Mouse (Mus musculus): ENCODE measurements at regions not wholly inside any gene's neighbourhood (a gene's known extent, or its start where the extent isn't known, plus 50 kb on each side); places are given as distances from the start of the nearest gene placed in this dataset.
A peak's percentile ranks its signal among the peaks of the same experiment; 100 is the strongest.
"Not testable (repeated sequence)": the region's sequence is repeated elsewhere in the genome, so short reads cannot be mapped to it uniquely, and the experiment has no call there.

DNA sequence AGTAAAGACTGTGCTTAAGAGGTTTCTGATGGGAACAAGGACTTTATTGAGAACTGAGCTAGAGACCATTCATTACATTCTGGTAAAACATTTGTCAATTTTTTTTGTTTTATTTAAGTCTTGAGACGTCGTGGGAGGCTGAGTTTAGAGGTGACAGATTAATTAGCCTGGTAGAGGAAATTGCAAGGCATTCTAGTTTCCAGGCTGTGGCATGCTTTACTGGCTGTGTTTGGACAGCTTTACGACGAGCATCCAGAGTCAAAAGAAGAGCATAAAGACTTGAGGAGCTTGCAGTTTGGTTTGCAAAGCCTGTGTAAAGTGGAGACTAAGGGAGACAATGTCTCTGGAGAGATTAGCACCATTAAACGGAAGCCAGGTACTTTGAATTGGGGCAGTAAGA is 154.0 kb upstream of the Got2 start:
- H3K4me3 ChIP-seq = no peak overlapping the region
- no peak overlapping the region for H3K27ac ChIP-seq
- no peaks in the 10 kb centered on the region for H3K27me3 ChIP-seq
- WGBS = 53% methylated on average over 5 of the region's 5 CpGs
- no peak for ATAC-seq (ENCODE audit: low FRiP score)
- no peaks in the 10 kb centered on the region for H3K4me1 ChIP-seq
- H3K4me2 ChIP-seq (replicated peaks) = no peak overlapping the region
- no peaks in the 10 kb centered on the region for H3K9me3 ChIP-seq (replicated peaks)
- H3K36me3 ChIP-seq = no peaks in the 10 kb centered on the region
- no peak overlapping the region for H3K9ac ChIP-seq

DNA sequence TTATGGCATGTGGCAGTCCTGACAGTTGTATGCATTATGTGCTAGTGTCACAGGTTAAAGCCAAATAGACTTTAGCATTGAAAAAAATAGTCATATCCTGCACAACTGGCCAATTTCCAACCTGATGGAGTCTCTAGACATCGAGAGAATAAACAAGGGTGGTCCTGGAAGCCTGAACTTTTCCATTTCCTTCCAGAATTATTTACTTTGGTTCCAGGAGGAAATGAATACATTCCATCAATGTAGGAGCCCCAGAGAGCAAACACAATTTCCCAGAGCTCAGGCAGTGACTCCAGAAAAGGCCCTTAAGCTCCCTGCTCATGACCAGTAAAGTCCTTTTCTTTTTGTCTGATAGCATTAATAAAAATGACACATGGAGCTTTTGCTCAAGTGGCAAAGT is 151.9 kb upstream of the Got2 start:
- Histone ChIP-seq H3K27me3 (no peaks in the 10 kb centered on the region), H3K4me1 (no peaks in the 10 kb centered on the region), H3K4me2 (replicated peaks) (no peak overlapping the region), H3K27ac (no peak overlapping the region), H3K36me3 (no peaks in the 10 kb centered on the region), H3K9ac (no peak overlapping the region), H3K4me3 (no peak overlapping the region), H3K9me3 (replicated peaks) (no peaks in the 10 kb centered on the region)
- WGBS = 61% methylated on average over 1 of the region's 1 CpGs
- no peak for ATAC-seq (ENCODE audit: low FRiP score)

- 85% methylated on average over 3 of the region's 3 CpGs for WGBS
- H3K27ac ChIP-seq; H3K4me2 ChIP-seq (replicated peaks); H3K4me3 ChIP-seq; H3K9ac ChIP-seq; H3K9me3 ChIP-seq (replicated peaks); H3K4me1 ChIP-seq; H3K36me3 ChIP-seq; ATAC-seq (ENCODE audit: low FRiP score); H3K27me3 ChIP-seq: not testable (repeated sequence)
Observed at GRCm38 (mm10) chr8:96018742-96019141, 130.4 kb upstream of the Got2 start.

DNA sequence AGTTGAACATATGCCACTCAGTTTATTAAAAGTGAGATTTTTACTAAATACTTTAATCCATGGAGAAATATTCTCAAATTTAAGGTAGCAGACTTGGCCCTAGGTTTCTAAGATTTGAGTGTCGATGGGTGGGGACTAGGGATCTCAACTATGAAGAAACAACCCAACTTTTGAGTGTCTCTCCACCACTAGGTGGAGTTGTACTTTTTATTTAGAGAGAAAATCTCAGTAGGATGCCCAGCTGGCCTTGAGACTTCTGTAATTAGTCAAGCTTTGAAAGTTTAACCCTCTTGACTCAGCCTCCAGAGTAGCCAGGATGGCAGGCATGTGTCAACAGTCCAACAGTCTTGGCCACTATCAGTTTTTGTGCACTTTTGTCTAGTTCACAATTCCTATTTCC is 123.7 kb upstream of the Got2 start:
- Histone ChIP-seq H3K27me3 (no peaks in the 10 kb centered on the region), H3K4me1 (no peaks in the 10 kb centered on the region), H3K9me3 (replicated peaks) (no peaks in the 10 kb centered on the region), H3K36me3 (no peaks in the 10 kb centered on the region), H3K27ac (no peak overlapping the region), H3K9ac (no peak overlapping the region), H3K4me3 (no peak overlapping the region), H3K4me2 (replicated peaks) (no peak overlapping the region)
- 88% methylated on average over 1 of the region's 1 CpGs for WGBS
- ATAC-seq (ENCODE audit: low FRiP score) = no peak

- ATAC-seq (ENCODE audit: low FRiP score) = no peak
- no peak overlapping the region for H3K9ac ChIP-seq
- 76% methylated on average over 8 of the region's 8 CpGs for WGBS
- 0 out of 2 replicates have a peak, but pooled peaks cover 4% of the 10 kb centered on the region for H3K27me3 ChIP-seq
- H3K27ac ChIP-seq = no peak overlapping the region
- H3K9me3 ChIP-seq (replicated peaks) = no peaks in the 10 kb centered on the region
- H3K4me3 ChIP-seq = no peak overlapping the region
- H3K4me2 ChIP-seq (replicated peaks) = no peak overlapping the region
- no peaks in the 10 kb centered on the region for H3K36me3 ChIP-seq
- H3K4me1 ChIP-seq = peaks cover 3% of the 10 kb centered on the region; the same call in 1 of the 2 replicates
Observed at GRCm38 (mm10) chr8:95991826-95992463, 103.6 kb upstream of the Got2 start.

GRCm38 (mm10) chr8:95988616-95989380 is 100.5 kb upstream of the Got2 start:
- H3K9me3 ChIP-seq (replicated peaks) = no peaks in the 10 kb centered on the region
- no peak for ATAC-seq (ENCODE audit: low FRiP score)
- peaks cover 9% of the 10 kb centered on the region; the same call in 1 of the 2 replicates for H3K4me1 ChIP-seq
- no peak overlapping the region for H3K9ac ChIP-seq
- no peaks in the 10 kb centered on the region for H3K36me3 ChIP-seq
- 0 out of 2 replicates have a peak, but pooled peaks cover 4% of the 10 kb centered on the region for H3K27me3 ChIP-seq
- no peak overlapping the region for H3K4me2 ChIP-seq (replicated peaks)
- H3K27ac ChIP-seq = no peak overlapping the region
- 90% methylated on average over 4 of the region's 4 CpGs for WGBS
- no peak overlapping the region for H3K4me3 ChIP-seq

DNA sequence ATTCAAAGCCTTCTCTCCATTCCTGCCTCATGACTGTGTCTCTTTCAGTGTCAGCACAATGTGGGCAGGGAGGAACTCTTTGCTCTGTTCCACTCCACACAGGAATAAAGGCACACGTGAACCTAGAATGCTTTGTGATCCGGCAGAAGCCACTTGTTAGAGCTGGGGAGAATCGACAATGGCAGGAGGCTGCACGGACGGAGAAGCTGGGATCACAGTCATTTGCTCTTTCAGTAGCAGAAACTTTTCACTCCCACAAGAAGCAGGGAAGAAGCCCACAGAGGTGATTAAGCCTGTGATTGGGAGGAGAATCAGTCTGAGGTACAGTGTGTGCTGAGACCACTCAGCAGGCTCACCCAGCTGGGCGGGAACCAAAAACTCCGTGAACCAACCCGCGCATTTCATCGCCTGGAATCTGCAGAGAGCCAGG is 98.7 kb upstream of the Got2 start:
- Histone ChIP-seq H3K4me3 (peak overlapping the region; percentile 16; the same call in 1 of the 2 replicates), H3K9ac (no peak overlapping the region), H3K4me1 (peaks cover 9% of the 10 kb centered on the region; the same call in 1 of the 2 replicates), H3K27ac (no peak overlapping the region), H3K4me2 (replicated peaks) (peak overlapping the region; percentile 42), H3K36me3 (no peaks in the 10 kb centered on the region), H3K27me3 (0 out of 2 replicates have a peak, but pooled peaks cover 4% of the 10 kb centered on the region), H3K9me3 (replicated peaks) (no peaks in the 10 kb centered on the region)
- no peak for ATAC-seq (ENCODE audit: low FRiP score)
- 8% methylated on average over 10 of the region's 10 CpGs for WGBS

DNA sequence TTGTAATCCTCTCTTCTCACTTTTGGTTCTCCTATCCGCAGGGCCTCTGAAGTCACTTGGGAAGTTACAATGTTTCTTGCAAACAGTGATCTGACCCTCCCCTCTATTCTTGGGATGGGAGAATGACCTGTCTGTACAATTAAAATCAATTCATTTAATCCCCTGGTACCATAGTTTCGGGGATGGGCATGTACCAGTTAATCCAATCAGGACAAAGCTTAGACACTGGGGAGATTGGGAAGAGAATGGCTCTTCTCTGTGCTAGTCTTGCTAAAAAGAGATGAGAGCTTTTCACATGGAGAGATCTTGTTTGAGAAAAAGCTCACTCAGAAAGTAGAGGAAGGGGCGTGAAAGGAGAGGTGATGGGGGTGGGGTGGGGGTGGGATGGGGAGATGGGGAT is 98.1 kb upstream of the Got2 start:
- Histone ChIP-seq H3K27me3 (0 out of 2 replicates have a peak, but pooled peaks cover 4% of the 10 kb centered on the region), H3K27ac (no peak overlapping the region), H3K36me3 (no peaks in the 10 kb centered on the region), H3K4me1 (peaks cover 9% of the 10 kb centered on the region; the same call in 1 of the 2 replicates), H3K9me3 (replicated peaks) (no peaks in the 10 kb centered on the region), H3K4me3 (no peak overlapping the region), H3K4me2 (replicated peaks) (peak overlapping the region; percentile 42; the same call in 1 of the 2 replicates), H3K9ac (no peak overlapping the region)
- WGBS = 72% methylated on average over 3 of the region's 3 CpGs
- ATAC-seq (ENCODE audit: low FRiP score) = no peak

GRCm38 (mm10) chr8:95983690-95984089 is 95.3 kb upstream of the Got2 start:
- no peak for ATAC-seq (ENCODE audit: low FRiP score)
- Histone ChIP-seq H3K4me1 (peaks cover 9% of the 10 kb centered on the region; the same call in 1 of the 2 replicates), H3K36me3 (no peaks in the 10 kb centered on the region), H3K4me3 (no peak overlapping the region), H3K27ac (no peak overlapping the region), H3K9me3 (replicated peaks) (no peaks in the 10 kb centered on the region), H3K9ac (no peak overlapping the region), H3K27me3 (0 out of 2 replicates have a peak, but pooled peaks cover 4% of the 10 kb centered on the region), H3K4me2 (replicated peaks) (no peak overlapping the region)
- 62% methylated on average over 2 of the region's 2 CpGs for WGBS

DNA sequence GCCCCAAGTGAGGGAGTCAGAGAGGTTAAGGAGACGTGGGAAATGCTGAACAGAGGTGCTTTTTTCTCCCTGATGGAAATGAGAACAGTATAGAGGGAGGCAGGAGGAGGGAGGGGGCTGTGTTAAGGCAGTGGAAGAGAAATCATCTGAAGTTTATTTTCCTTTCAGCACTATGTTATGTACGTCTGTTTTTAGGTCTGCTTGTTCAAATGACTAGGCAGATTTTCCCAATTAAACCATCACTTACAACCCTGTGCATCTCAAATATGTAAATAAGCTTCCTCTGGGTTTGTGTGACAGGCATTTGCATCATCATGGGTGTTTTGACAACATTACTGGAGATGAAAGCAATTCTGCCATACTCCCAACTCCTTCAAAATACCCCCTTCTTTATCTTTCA is 92.1 kb upstream of the Got2 start:
- H3K4me1 ChIP-seq = no peaks in the 10 kb centered on the region
- no peaks in the 10 kb centered on the region for H3K36me3 ChIP-seq
- H3K27me3 ChIP-seq = no peaks in the 10 kb centered on the region
- H3K4me3 ChIP-seq = no peak overlapping the region
- H3K9ac ChIP-seq = no peak overlapping the region
- WGBS = 31% methylated on average over 2 of the region's 2 CpGs
- no peak overlapping the region for H3K4me2 ChIP-seq (replicated peaks)
- ATAC-seq (ENCODE audit: low FRiP score) = no peak
- H3K27ac ChIP-seq = no peak overlapping the region
- no peaks in the 10 kb centered on the region for H3K9me3 ChIP-seq (replicated peaks)

DNA sequence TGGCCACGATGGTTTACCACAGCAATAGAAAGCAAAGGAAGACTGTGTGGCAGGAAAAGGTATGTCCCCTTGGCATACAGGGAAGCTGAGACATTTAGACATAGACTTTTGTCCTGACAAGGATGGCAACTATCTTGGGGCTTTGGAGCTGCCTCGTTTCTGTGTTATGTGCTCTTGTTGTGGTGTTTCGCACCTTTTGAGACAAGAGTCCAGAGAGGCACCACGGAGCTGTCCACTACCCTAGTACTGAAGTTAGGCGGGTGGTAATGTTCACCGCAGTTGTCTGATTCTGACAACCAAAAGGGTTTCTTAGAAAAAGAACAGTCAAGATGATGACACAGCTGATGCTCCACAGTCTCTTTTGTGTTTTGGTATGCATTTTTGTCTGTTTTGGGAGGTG is 90.9 kb upstream of the Got2 start:
- Histone ChIP-seq H3K27ac (no peak overlapping the region), H3K9me3 (replicated peaks) (no peaks in the 10 kb centered on the region), H3K9ac (no peak overlapping the region), H3K4me3 (no peak overlapping the region), H3K27me3 (no peaks in the 10 kb centered on the region), H3K4me2 (replicated peaks) (no peak overlapping the region), H3K36me3 (no peaks in the 10 kb centered on the region), H3K4me1 (no peaks in the 10 kb centered on the region)
- no peak for ATAC-seq (ENCODE audit: low FRiP score)
- 59% methylated on average over 6 of the region's 6 CpGs for whole genome bisulfite sequencing

DNA sequence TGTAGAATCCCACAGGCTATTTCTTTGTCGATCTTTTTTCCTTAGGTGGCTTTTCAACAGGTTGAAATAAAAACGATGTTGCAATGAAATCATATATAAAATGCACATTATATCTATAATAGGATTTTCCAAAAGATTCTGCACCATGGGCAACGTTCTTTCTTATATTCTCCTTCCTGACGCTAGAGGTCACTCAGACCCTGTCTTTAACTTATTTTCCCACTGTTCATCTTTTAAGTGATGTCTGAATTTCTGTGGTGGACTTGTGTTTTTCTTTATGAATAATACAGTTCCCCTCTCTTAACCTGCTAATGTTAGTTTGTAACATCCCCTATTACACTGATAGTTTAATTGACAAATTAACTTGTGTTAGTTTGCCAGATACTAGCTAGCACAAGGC is 86.5 kb upstream of the Got2 start:
- Histone ChIP-seq H3K4me1 (no peaks in the 10 kb centered on the region), H3K36me3 (no peaks in the 10 kb centered on the region), H3K4me3 (no peak overlapping the region), H3K27ac (no peak overlapping the region), H3K9me3 (replicated peaks) (no peaks in the 10 kb centered on the region), H3K9ac (no peak overlapping the region), H3K27me3 (no peaks in the 10 kb centered on the region), H3K4me2 (replicated peaks) (no peak overlapping the region)
- WGBS = 24% methylated on average over 4 of the region's 4 CpGs
- ATAC-seq (ENCODE audit: low FRiP score) = no peak

DNA sequence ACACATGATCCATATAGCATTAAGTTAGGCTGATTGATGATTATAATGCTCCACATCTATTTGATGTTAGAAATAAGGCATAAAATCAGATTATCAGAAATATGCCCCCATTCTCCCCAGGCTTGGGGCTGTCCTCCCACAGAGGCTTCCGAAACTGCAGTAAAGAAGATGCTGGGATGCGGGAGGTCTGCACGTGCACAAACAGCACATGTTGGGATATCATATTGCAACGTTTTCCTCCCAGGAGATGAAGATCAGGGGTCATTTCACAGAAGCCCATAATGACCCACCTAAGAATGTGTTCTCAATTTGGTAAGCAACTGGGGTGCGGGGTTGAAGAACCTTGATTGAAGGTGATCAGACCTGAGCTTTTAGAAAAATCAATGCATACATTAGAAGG is 85.9 kb upstream of the Got2 start:
- Histone ChIP-seq H3K9ac (no peak overlapping the region), H3K4me2 (replicated peaks) (no peak overlapping the region)
- WGBS = 53% methylated on average over 5 of the region's 5 CpGs

More for the DNA sequence above, 85.9 kb upstream of the Got2 start:
- H3K27me3 ChIP-seq = no peaks in the 10 kb centered on the region
- ATAC-seq (ENCODE audit: low FRiP score) = no peak
- no peaks in the 10 kb centered on the region for H3K4me1 ChIP-seq
- no peaks in the 10 kb centered on the region for H3K36me3 ChIP-seq
- no peak overlapping the region for H3K27ac ChIP-seq
- H3K4me3 ChIP-seq = no peak overlapping the region
- H3K9me3 ChIP-seq (replicated peaks) = no peaks in the 10 kb centered on the region

Measured in hindbrain, embryonic 12.5 days (tissue).